Mouse (Mus musculus) urinary bladder, postnatal 25 days (tissue): ENCODE data around the gene Gata2.
"Not testable (repeated sequence)": the region's sequence is repeated elsewhere in the genome, so short reads cannot be mapped to it uniquely, and the experiment has no call there.

Experiments used
- DNase-seq: peaks from one replicate; pipeline ENCODE4 v3.0.0; 2022; ENCODE audit warnings: low spot score

Gene Gata2

DNA sequence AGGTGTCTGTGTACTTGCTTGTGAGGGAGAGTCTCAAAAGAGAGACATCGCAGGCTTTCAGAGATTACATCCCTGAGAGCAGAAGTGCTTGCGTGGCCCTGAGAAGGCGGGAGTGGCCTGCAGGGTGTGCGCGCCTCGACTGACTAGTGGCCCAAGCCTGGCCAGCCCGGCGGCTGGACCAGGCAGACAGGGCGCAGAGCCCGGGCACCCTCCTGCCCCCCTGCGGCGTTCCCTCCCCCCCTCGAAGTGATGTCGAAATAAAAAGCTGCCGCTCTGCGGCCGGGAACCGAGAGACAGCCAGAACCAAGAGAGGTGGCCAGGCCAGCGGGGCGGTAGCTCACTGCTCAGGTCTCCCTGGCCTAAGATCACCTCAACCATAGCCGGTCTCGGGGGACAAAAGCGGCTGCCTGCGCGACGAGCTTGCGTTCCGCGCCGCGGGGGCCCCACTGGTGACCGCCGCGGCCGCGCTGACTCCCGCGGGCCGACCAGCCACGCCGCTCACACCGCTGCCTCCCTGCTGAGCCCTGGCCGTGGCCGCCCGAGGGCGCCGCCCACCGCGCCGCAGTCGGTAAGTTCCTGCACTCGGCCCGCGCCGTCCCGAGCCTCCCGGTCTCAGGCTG lies at the start of gene Gata2:
Gata2 (plus strand) TSS at position 459 of the 620 bp plus-strand sequence.
- no peak for DNase-seq

DNA sequence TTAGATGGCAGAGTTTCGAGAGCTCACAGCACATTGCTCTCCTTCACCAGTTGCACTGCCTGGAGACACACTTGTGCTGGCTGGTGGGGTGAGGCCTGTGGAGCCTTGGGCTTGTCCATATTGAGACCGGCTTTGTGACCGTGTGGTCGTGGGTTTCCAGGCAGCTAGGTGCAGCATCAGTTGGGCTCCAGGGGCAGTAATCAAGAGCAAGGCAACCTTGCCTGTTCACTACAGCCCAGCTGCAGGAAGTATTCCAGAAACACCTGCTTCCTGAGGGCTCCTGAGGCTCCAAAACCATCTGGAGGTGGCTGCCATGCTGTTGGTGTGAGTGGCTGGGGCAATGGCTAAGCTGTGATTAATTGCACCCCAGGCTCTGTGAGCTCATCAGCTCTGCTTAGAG lies 47.9 kb upstream of the Gata2 start:
- DNase-seq, result no peak

DNA sequence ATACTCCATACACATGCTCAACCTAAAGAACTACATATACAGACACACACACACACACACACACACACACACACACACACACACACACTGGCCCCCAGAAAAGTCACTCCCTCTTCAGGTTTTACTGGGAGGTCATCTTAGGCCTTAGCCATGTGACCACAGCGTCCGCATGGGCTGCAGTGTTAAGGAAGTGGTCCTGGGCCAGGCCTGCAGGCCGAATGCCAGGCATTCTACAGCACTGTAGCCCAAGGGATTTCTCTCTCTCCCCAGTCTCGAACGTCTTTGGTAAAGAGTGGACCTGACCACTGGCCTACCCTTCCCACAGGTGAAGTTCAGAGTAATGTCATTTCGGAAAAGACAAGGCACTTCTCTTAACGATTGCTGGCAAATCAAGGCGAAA lies 47.1 kb upstream of the Gata2 start:
- DNase-seq, result no peak

DNA sequence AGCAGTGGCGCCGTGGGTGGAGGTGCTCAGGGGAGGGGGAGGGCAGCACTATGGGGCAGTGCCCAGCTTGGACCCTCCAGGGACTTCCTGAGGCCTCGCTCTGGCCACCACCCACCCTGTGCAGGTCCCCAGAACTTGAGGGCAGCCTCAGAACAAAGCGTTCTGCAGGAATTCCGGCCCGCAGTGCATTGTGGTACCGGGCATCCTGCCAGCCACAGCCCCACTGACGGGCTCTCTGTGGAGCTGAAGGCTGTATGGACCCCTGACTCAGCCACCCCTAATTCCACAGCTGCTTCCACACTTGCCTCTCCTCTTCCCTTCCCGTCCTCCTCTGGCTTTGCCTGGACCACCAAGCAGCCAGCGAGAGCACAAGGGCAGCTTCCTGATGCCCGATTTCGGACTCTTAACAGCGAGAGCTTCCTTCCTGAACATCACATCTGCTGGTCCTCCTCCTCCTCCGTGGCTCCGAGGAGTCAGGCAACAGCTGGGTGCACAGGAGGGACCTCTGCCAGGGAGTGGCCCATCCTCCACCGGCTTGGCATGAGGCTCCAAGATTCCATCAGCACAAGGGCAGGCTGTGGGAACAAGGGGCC lies 46.2 kb upstream of the Gata2 start:
- no peak for DNase-seq

DNA sequence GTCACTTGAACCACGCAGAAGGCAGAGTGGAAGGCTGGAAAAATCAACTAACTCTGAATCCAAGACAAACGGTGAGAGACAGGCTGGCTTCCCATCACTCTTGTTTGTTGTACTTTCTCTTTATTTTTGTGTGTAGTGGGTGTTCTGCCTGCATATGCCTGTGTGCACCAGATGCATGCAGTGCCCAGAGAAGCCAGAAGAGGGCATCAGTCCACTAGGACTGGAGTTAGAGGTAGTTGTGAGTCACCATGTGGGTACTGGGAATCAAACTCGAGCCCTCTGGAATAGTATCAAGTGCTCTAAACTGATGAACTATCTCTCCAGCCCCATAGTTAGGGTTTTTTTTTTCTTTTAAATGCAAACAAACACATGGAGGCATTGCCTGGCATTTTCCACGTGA lies 42.4 kb upstream of the Gata2 start:
- DNase-seq, result no peak

DNA sequence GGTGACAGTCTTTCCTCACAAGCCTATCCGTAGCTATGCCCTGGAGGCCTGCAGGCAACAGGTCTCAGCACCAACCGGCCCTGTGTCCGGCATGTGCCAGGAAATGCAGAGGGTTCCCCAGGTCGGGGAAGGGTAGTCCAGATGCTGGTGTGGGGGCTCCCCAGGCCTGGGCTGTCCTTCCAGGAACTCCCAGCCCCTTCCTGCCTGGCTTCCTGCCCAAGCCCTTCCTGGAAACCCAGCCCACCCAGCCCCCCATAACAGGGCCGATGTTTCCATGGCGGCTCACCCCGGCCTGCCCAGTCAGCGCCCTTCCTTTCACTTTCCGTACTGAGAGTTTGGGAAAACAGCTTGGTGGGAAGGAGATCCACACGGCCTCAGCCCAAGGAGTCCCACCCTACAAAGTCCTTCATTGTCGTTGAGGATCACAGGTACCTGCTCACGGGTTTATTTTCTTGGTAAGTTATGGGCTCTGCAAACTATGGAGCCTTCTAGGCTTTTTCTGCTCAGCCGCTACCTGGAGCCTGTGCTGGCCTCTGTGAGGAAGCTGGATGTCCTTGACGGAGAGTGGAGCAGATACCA lies 41.5 kb upstream of the Gata2 start:
- DNase-seq, result no peak

DNA sequence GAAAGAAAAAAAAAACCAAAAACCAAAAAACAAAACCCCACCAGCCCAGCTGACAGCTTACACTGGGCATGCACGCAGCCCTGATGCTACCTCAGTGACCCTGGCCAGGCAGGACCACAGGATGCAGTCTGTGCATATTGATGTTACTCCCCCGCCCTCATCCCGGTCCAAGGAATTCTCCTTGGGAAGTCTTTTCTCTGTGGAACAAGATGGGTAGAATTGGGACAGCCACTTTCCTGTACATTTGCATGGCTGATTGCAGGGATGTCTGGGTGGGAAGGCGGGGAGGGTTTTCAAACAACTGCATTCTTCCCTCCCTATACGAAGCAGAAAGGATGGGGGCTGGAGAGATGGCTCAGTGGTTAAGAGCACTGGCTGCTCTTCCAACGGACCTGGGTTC lies 40.7 kb upstream of the Gata2 start:
- no peak for DNase-seq

DNA sequence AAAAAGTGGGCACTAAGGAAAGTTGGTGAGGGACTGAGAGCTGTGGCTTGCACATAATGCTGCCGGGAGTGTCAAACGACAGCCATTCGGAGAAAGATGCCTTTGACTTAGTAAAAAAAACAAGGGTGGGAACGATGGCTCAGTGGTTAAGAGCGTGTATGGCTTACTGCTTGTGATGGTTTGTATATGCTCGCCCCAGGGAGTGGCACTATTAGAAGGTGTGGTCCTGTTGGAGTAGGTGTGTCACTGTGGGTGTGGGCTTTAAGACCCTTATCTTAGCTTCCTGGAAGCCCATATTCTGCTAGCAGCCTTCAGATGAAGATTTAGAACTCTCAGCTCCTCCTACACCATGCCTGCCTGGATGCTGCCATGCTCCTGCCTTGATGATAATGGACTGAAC lies 38.1 kb upstream of the Gata2 start:
- DNase-seq, result not testable (repeated sequence)

DNA sequence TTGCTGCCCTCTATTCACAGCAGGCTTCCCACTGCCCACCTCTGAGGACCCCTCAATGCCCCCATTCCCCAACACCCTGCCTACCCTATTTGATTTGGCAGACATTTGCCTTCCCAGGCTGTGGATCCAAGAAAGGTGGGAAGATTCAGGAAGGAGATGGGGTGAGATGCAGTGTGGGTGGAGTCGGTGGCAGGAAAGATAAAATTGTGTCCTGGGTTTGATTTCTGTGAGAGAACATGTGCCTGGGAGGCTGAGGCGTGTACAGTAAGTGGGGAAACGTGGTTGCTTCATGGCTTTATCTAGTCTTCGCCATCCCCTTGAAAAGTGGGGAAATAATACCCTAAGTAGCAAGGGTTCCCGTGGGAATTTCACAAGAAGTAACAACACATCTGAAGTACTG lies 34.9 kb upstream of the Gata2 start:
- no peak for DNase-seq

DNA sequence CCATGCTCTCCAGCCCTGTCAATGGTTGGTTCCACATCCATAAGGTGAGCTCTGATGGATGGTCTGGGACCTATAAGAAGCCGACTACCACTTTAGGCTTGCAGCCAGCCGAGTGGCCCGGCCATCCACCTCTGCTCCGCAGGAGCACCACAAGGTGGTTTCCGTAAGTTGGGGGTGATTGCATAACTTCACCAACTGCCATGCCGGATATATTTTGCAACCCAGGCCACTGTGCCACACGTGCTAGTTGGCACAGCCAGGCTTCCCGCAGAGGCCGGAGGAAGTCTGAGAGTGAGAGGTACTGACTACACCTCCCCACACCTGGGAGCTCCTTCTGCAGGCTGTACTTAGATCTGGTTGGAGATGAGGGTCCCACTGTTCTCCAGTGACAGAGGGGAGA lies 27.6 kb upstream of the Gata2 start:
- DNase-seq, result no peak

DNA sequence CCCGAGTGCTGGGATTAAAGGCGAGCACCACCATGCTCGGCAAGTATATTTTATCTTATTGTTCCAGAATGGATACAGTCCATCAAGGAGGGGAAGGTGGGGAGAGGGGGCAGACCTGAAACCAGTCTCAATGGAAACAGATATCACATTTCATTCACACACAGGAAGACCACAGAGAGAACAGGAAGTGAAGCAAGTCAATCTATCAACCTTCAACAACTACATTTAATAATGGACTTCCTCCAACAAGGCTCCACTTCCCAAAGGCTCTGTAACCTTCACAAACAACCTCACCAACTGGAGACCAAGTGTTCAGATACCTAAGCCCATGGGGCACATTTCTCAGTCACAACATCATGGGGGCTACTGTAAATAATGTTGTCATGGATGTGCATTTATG lies 19.5 kb upstream of the Gata2 start:
- no peak for DNase-seq

DNA sequence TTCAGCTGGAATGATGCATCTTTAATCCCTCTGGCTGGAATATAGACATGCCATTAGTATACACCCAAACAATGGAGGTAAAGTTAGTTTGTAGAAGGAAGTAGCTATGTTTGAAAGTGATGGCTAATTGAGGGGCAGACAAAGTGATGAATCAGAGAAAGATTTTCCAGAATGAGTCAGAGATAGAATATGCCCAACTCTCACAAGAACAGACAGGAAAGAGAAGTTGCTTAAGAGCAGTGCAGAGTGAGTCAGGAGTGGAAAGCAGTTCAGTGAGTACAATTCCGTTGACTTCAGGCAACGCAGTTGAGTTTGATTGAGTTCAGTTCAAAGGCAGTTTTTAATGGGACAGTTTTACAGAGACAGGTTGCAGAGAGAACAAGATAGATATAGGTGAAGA lies 19.0 kb upstream of the Gata2 start:
- DNase-seq, result no peak

DNA sequence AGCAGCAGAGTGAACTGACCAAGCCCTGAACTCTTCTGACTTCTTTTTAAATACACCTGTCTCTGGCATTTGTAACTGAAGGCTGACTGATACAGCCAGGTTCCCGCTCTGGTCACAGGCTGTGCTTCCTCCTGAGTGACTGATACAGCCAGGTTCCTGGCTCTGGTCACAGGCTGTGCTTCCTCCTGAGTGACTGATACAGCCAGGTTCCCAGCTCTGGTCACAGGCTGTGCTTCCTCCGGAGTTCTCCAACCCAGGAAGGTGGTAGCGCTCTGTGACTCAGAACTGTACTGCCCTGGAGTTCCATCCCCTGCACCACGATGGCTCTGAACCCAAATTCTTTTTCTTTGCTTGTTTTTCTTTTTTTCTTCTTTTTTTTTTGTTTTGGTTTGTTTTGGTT lies 9.0 kb upstream of the Gata2 start:
- no peak for DNase-seq

DNA sequence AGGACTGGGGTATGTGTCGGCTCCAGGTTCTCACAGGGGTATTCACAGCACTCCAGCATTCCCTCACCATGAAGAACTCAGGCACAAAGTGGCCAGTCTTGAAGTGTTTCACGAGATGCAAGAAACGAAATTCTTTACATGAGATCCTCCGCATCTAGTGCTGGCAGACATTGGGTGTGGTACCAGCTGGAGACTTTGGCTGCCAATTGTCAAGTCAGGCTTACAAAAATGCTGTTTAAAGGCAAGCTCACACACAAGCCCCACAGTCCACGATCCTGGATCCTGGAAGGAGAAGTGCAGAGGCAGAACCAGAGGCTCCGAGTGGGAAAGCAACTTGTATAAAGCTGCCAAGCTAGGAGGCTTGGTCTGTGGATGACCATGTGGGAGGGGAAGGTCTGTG lies 5.5 kb upstream of the Gata2 start:
- DNase-seq, result no peak

DNA sequence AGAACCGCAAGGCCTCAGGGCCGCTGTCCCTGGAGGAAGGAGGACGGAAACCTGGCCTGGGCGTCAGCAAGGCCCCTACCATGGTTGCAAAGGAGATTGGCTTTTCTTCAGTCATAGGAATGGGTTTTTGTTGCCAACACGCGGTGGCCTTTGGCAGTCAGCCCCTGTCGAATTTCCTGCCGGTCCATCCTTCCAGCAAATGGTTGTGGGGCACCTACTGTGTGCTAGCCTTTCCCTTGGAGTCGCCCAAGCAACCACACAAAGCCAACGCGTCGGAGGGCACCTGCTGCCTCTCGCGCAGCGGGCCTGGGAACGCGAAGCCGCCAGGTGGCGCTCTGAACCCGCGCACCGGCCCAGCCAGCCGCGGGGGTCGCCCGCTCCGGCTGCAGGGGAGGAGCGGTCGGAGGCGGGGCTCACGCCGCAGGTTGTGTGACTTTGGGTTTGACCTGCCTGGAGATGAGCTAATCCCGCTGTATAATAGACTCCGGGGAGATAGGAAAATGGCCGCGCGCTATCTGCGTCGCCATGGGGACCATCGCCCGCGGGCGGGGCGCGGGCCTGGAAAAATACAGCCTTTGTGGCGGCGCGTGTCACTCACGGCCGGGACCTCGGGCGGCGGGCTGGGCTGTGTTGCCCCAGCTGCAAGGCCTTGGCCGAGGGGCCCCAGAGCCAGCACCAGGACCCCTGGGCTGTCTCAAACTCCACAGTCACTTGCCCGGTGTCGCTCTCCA lies 4.2 kb upstream of the Gata2 start:
- DNase-seq, result peak; percentile 79

DNA sequence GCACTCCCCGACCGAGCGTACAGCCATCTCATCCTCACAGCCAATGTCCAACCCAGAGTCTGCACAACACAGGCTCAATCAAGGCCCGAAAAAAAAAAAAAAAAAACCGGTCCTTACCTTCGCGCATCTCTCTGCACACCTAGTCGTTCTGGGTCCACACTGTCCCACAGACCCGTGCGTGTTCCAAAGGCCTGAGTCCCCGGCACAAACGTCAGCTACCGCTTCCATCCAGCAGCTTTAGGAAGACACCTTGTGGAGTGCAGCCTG lies 3.7 kb upstream of the Gata2 start:
- no peak for DNase-seq

DNA sequence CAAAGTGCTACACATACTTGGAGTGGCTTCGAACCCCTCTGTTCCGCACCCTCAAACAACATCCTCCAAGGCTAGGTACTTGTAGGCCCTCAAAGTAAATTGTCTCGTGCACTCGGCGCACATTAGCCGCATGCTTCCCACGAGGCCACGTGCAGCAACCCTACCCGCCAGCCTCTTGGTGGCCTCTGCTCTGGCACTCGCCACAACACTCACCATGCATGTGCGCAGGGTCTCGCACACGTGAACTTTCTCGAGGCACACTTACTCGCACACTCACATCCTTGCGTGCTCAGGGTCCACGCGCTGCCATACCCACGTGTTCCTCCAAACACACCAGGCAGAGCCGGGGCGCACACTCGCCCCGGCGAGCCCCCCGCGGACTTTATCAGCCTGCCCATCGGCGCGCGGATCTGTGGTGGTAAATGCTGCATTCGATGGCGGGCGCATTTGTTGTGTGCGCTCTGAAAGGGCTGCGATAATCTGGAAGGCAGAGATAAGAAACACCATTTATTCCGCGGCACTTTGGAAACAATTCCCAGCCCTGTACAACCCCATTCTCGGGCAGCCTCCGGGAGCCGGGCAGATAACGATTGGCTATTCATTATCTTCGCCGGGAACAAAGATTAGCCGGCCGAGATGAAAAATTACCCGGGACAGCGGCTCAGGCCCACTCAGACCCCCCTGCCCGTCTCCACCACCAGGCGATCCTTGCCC lies 3.2 kb upstream of the Gata2 start:
- DNase-seq, result no peak

DNA sequence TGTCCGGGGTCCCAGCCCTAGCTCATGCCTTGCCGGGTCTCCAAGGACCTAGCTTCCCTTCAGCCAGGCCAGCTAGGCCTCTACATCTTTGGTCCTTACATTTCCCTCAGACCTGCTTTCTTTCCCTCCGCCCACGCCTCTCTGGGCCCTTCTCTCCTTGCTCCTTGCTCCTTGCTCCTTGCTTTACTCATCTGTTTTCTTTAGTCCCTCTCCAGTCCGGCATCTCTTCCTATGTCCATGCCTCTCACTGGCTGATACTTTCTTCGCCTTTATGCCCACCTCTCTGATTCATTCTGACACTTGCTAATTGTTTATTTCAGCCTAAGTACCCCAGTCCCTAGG lies 2.7 kb upstream of the Gata2 start:
- DNase-seq, result no peak

DNA sequence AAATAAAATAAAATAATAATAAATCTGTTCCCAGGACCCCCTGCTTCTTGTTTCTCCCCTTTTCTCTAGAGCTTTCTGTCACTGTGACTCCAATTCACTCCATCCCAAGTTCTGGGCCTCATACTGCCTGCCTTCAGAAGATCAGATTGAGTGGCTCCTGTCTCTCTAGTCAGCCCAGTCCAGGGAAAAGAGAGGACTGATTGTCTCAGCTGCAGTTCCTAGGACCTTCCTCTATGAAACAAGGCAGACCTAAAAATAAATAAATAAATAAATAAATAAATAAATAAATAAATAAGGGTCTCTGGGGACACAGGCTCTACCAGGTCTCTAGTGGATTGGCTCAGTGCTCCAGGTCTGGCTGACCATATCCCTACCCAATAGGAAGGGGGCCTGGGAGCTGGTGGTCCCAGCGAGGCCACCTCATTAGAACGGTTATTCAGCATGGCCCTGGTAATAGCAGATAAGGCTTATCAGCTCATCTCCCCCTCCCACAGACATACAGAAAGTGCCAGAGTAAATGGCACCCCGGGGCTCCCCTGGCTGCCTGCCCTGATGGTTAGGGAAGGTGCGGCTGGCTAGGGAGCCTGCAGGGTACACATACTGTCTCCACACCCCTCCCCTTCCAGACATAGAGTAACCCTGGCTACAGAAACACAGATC lies 2.1 kb upstream of the Gata2 start:
- DNase-seq, result no peak

DNA sequence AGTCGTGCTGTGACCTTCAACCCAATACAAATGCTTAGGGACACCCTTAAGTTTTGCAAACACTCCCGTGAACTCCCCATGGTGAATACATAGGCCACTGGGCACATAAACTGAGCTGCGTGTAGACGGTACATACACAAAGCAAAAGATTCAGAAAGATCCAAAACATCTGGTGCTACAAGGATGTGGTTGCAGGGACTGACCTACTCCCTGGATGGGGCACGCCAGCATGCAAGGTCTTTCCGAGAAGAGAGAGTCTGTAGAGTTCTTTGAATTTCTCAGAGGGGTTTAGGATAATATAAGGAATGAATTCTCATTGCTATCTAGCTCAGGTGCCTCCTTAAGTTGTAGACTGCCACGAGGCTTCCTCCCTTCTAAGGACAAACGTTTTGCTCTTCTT lies 935 bp upstream of the Gata2 start:
- DNase-seq, result no peak

DNA sequence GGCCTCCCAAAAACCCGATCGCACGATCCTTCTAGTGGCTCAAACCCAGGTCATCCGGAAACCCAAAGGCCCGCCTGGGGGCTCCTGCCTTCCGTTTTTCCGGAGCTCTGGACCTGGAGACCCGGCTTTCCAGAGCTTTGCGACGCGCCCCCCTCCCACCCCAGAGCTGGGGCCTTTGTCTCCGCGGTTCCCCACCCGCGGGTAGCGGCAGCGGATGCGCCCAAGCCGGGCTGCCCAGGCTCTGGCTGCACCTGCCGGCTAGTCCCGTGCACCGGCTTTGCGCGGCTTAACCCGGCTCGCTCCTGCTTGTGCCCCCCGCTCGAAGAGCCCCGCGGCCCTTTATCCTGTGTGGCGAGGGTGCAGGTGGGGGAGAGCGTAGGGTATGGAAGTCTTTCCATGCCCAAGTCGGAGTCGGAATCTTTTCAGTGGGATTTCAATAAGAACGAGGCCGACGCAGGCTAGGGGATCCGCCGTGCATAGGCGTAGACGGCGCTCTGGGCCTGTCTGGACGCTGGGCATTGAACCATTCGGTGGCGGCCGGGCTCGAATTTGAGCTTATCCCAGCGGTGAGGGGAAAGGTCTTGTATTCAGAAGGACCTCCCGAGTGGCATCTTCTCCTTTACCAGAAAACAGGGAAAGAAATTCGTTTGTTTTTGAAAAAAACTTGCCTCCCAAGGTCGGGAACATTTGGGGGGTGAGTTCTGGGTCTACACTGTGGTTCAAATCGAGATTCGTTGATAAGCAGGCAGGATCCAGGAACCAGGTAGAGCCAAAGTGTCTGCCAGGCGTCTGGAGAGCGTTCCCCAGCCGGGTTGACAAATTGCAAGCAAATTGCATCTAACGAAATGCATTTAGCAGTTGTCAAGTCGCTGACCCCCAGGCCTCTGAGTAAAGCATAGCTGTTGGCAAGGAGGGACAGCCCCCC lies 624 bp downstream of the Gata2 start:
- DNase-seq, result no peak

DNA sequence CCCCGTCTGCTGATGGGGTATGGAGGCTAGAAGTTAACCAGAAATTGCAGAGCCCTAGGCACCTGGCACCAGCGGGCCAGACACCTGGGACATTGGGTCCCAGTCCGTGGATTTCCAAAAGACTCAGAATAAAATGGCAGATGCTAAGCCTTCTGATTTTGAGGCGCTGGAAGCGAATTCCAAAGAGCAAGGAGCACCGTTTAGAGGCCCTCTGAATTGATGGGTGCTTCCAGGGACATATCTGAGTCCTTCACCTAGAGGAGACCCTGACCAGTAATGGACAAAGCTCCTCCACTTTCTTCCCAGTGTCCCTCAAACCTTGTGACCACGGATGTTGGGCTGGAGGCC lies 1.3 kb downstream of the Gata2 start:
- DNase-seq, result no peak
